Mouse (Mus musculus) myocyte (in vitro differentiated cells): ENCODE measurements around the gene Pigu. TPM values are rescaled to one million over a fixed set of nuclear protein-coding genes. Genes with fewer than 3 reads are reported as not detected.
A peak's percentile ranks its signal among the peaks of the same experiment; 100 is the strongest.

ENCODE experiments used
- H3K27me3 ChIP-seq: one replicate; pipeline ENCODE4 v1.6.1; 2011; ENCODE audit not compliant: control insufficient read depth, insufficient read depth, insufficient read length
- H3K36me3 ChIP-seq: one replicate; pipeline ENCODE4 v1.6.1; 2011; ENCODE audit not compliant: control insufficient read depth, insufficient read depth
- H3K4me2 ChIP-seq: one replicate; pipeline ENCODE4 v1.6.1; 2011; ENCODE audit warnings: low read depth, control low read depth
- H3K4me3 ChIP-seq: one replicate; pipeline ENCODE4 v1.5.1; 2011; ENCODE audit warnings: mild to moderate bottlenecking, control low read depth, moderate library complexity
- H3K79me2 ChIP-seq: one replicate; pipeline ENCODE4 v1.6.1; 2011; ENCODE audit not compliant: control insufficient read depth, insufficient read depth
- H3ac ChIP-seq: one replicate; pipeline ENCODE4 v1.6.1; 2011; ENCODE audit not compliant: control insufficient read depth, insufficient read length
- CEBPB ChIP-seq: IDR thresholded peaks from 2 replicates; pipeline ENCODE4 v1.6.1; 2011; ENCODE audit warnings: mild to moderate bottlenecking, moderate library complexity; ENCODE audit not compliant: poor library complexity, insufficient read depth, severe bottlenecking
- E2F4 ChIP-seq: IDR thresholded peaks from one replicate; pipeline ENCODE4 v1.6.1; 2011; ENCODE audit warnings: mild to moderate bottlenecking, control low read depth, moderate library complexity; ENCODE audit not compliant: insufficient read depth
- MAX ChIP-seq: IDR thresholded peaks from one replicate; pipeline ENCODE4 v1.6.1; 2011; ENCODE audit warnings: low read depth, mild to moderate bottlenecking, control low read depth
- MYOD1 ChIP-seq, 3 experiments: IDR thresholded peaks; one replicate each; pipeline ENCODE4 v1.6.1; 2011; ENCODE audit warnings: control low read depth in 2 of 3, low read depth in 2 of 3, mild to moderate bottlenecking in 2 of 3, moderate library complexity in 1 of 3; ENCODE audit not compliant: insufficient read length in 2 of 3, control insufficient read depth in 1 of 3
- MYOG ChIP-seq, 3 experiments: IDR thresholded peaks; one replicate each; pipeline ENCODE4 v1.6.1; 2011; ENCODE audit warnings: control low read depth in 2 of 3, low read depth in 2 of 3, mild to moderate bottlenecking in 2 of 3; ENCODE audit not compliant: insufficient read length in 2 of 3, control insufficient read depth in 1 of 3, insufficient read depth in 1 of 3
- POLR2A ChIP-seq: IDR thresholded peaks from one replicate; pipeline ENCODE4 v1.6.1; 2011; ENCODE audit warnings: low read depth, mild to moderate bottlenecking, control low read depth, moderate library complexity; ENCODE audit not compliant: insufficient read length
- POLR2AphosphoS2 ChIP-seq: IDR thresholded peaks from one replicate; pipeline ENCODE4 v1.6.1; 2011; ENCODE audit warnings: low read depth, control low read depth; ENCODE audit not compliant: insufficient read length
- REST ChIP-seq: IDR thresholded peaks from one replicate; pipeline ENCODE4 v1.6.1; 2011; ENCODE audit warnings: mild to moderate bottlenecking, control low read depth, moderate library complexity; ENCODE audit not compliant: insufficient read depth, insufficient read length
- SRF ChIP-seq: IDR thresholded peaks from one replicate; pipeline ENCODE4 v1.6.1; 2011; ENCODE audit warnings: low read depth; ENCODE audit not compliant: control insufficient read depth, insufficient read length
- TCF12 ChIP-seq: IDR thresholded peaks from one replicate; pipeline ENCODE4 v1.6.1; 2011; ENCODE audit warnings: mild to moderate bottlenecking, control low read depth; ENCODE audit not compliant: poor library complexity, insufficient read depth, severe bottlenecking
- TCF3 ChIP-seq: IDR thresholded peaks from one replicate; pipeline ENCODE4 v1.6.1; 2011; ENCODE audit warnings: low read depth, control low read depth; ENCODE audit not compliant: insufficient read length
- USF1 ChIP-seq: IDR thresholded peaks from one replicate; pipeline ENCODE4 v1.6.1; 2011; ENCODE audit warnings: low read depth, mild to moderate bottlenecking, control low read depth, moderate library complexity
- polyA plus RNA-seq: library from polyadenylated mRNA; unstranded; fragments of >200 nt; fragmentation: generic; extraction: Trizol; gene quantifications from one replicate; pipeline ENCODE4 v1.2.1, GENCODE M21; 2012; ENCODE audit warnings: missing spikeins

Pigu gene
- polyA plus RNA-seq, 1 experiment: 27.0 TPM

DNA sequence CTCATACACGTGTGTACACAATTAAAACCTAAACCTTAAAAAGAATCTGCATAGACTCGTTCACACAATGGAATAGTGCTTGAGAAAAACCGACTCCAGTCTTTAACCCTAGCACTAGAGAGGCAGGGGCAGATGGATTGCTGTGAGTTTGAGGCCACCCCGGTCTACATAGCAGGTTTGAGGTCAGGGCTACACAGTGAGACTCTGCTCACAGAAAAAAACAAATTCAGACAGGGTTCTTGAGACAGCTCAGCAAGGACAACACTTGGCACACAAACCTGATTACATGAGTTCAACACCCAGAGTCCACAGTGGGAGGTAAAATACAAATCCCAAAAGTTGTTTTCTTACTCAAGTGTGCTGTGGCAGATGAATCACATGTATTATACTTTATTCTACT is 31.2 kb downstream of the Pigu start:
- Histone ChIP-seq H3K79me2 (no peaks in the 10 kb centered on the region), H3K27me3 (no peaks in the 10 kb centered on the region), H3K4me2 (no peak overlapping the region), H3ac (no peak overlapping the region), H3K4me3 (no peak overlapping the region), H3K36me3 (peaks cover 14% of the 10 kb centered on the region)
- TF ChIP-seq CEBPB: no peak
- no peak for TF ChIP-seq MYOG (IDR thresholded peaks at IDR 0.05; ENCODE audit: control insufficient read depth in 1 of 3, insufficient read depth in 1 of 3, insufficient read length in 2 of 3, low read depth in 2 of 3)
- TF ChIP-seq POLR2AphosphoS2: no peak
- TF ChIP-seq USF1: no peak
- no peak for TF ChIP-seq MYOD1 (IDR thresholded peaks at IDR 0.05; ENCODE audit: control insufficient read depth in 1 of 3, insufficient read length in 2 of 3, low read depth in 2 of 3)
- TF ChIP-seq TCF3: no peak
- TF ChIP-seq E2F4: no peak
- TF ChIP-seq REST: no peak
- TF ChIP-seq SRF: no peak
- no peak for TF ChIP-seq POLR2A

GRCm38 (mm10) chr2:155320596-155320995 is 36.6 kb downstream of the Pigu start:
- peaks cover 8% of the 10 kb centered on the region for H3K36me3 ChIP-seq

GRCm38 (mm10) chr2:155318618-155319017 is 38.6 kb downstream of the Pigu start:
- Histone ChIP-seq H3K27me3 (no peaks in the 10 kb centered on the region), H3K4me3 (no peak overlapping the region), H3K4me2 (no peak overlapping the region), H3K79me2 (no peaks in the 10 kb centered on the region), H3ac (no peak overlapping the region), H3K36me3 (peaks cover 8% of the 10 kb centered on the region)
- TF ChIP-seq TCF12 (no peak), MAX (no peak), TCF3 (no peak), CEBPB (no peak), REST (no peak), USF1 (no peak), POLR2AphosphoS2 (no peak), MYOD1 (IDR thresholded peaks at IDR 0.05; ENCODE audit: control insufficient read depth in 1 of 3, insufficient read length in 2 of 3, low read depth in 2 of 3) (no peak), POLR2A (no peak), SRF (no peak), MYOG (IDR thresholded peaks at IDR 0.05; ENCODE audit: control insufficient read depth in 1 of 3, insufficient read depth in 1 of 3, insufficient read length in 2 of 3, low read depth in 2 of 3) (no peak), E2F4 (no peak)

More at GRCm38 (mm10) chr2:155320596-155320995, 36.6 kb downstream of the Pigu start:
- no peaks in the 10 kb centered on the region for H3K27me3 ChIP-seq
- TF ChIP-seq CEBPB: no peak
- no peak for TF ChIP-seq TCF3
- no peak for TF ChIP-seq REST
- TF ChIP-seq TCF12: no peak
- no peak for TF ChIP-seq MAX
- no peak for TF ChIP-seq MYOG (IDR thresholded peaks at IDR 0.05; ENCODE audit: control insufficient read depth in 1 of 3, insufficient read depth in 1 of 3, insufficient read length in 2 of 3, low read depth in 2 of 3)
- TF ChIP-seq POLR2A: no peak
- TF ChIP-seq MYOD1 (IDR thresholded peaks at IDR 0.05; ENCODE audit: control insufficient read depth in 1 of 3, insufficient read length in 2 of 3, low read depth in 2 of 3): no peak
- no peak for TF ChIP-seq E2F4
- no peak for TF ChIP-seq USF1
- TF ChIP-seq POLR2AphosphoS2: no peak
- TF ChIP-seq SRF: no peak
- H3K4me2 ChIP-seq: no peak overlapping the region
- H3ac ChIP-seq: no peak overlapping the region
- H3K79me2 ChIP-seq: no peaks in the 10 kb centered on the region
- H3K4me3 ChIP-seq: no peak overlapping the region

DNA sequence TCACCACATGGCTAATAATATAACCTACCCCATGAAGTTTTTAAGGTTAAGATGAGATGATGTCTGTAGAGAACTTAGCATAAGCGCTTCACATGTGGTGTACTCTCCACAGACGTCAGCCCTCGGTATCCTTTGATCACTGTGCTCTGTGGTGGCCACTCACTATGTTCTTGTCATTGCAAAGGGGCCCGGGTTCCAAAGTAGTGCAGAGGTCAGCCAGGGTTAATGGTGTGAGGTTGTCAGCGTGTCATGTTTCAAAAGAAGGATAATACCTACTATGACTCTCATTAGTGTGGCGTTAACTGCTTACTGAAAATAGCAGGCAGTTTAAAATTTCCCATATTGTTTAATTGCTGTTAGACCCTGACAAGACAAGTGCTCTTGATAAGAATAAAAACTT is 43.6 kb downstream of the Pigu start:
- Histone ChIP-seq H3ac (no peak overlapping the region), H3K36me3 (peaks cover 4% of the 10 kb centered on the region), H3K4me3 (no peak overlapping the region), H3K27me3 (no peaks in the 10 kb centered on the region), H3K79me2 (no peaks in the 10 kb centered on the region), H3K4me2 (no peak overlapping the region)
- TF ChIP-seq SRF: no peak
- no peak for TF ChIP-seq POLR2A
- TF ChIP-seq MYOD1 (IDR thresholded peaks at IDR 0.05; ENCODE audit: control insufficient read depth in 1 of 3, insufficient read length in 2 of 3, low read depth in 2 of 3): no peak
- TF ChIP-seq POLR2AphosphoS2: no peak
- no peak for TF ChIP-seq CEBPB
- TF ChIP-seq MYOG (IDR thresholded peaks at IDR 0.05; ENCODE audit: control insufficient read depth in 1 of 3, insufficient read depth in 1 of 3, insufficient read length in 2 of 3, low read depth in 2 of 3): no peak
- TF ChIP-seq TCF12: no peak
- TF ChIP-seq MAX: no peak
- TF ChIP-seq TCF3: no peak
- TF ChIP-seq REST: no peak
- no peak for TF ChIP-seq E2F4
- no peak for TF ChIP-seq USF1

GRCm38 (mm10) chr2:155308936-155309592 is 48.2 kb downstream of the Pigu start:
- Histone ChIP-seq H3K4me2 (peak overlapping the region; percentile 73), H3K79me2 (no peaks in the 10 kb centered on the region), H3K4me3 (no peak overlapping the region), H3K36me3 (no peaks in the 10 kb centered on the region), H3K27me3 (no peaks in the 10 kb centered on the region), H3ac (no peak overlapping the region)
- peak in 1 of 3 experiments; percentile 50 for TF ChIP-seq MYOD1 (IDR thresholded peaks at IDR 0.05; ENCODE audit: control insufficient read depth in 1 of 3, insufficient read length in 2 of 3, low read depth in 2 of 3)
- no peak for TF ChIP-seq POLR2A
- no peak for TF ChIP-seq REST
- TF ChIP-seq TCF12: no peak
